Mouse (Mus musculus) small intestine, adult 2 months (tissue): ENCODE data around the gene Fam53b. TPM values are rescaled to one million over a fixed set of nuclear protein-coding genes. Genes with fewer than 3 reads are reported as not detected.

Experiments used
- H3K27ac ChIP-seq: fragments of 200-500 bp; 2 replicates; pipeline ENCODE4 v1.5.1; 2012; ENCODE audit warnings: low read depth, low read length, control low read depth, inconsistent platforms; ENCODE audit not compliant: insufficient read depth
- H3K27me3 ChIP-seq: fragments of 200-500 bp; 2 replicates; pipeline ENCODE4 v1.6.1; 2012; ENCODE audit warnings: mild to moderate bottlenecking, moderate library complexity, low read length, inconsistent platforms; ENCODE audit not compliant: control insufficient read depth, insufficient read depth
- H3K36me3 ChIP-seq: fragments of 200-500 bp; 2 replicates; pipeline ENCODE4 v1.6.1; 2012; ENCODE audit warnings: mild to moderate bottlenecking, low read length, control low read depth, inconsistent platforms; ENCODE audit not compliant: control insufficient read depth, insufficient read depth
- H3K4me1 ChIP-seq: fragments of 200-500 bp; 2 replicates; pipeline ENCODE4 v1.6.1; 2012; ENCODE audit warnings: low read length, inconsistent platforms, mixed read lengths; ENCODE audit not compliant: control insufficient read depth, insufficient read depth, insufficient read length
- H3K4me3 ChIP-seq: fragments of 200-500 bp; 2 replicates; pipeline ENCODE4 v1.5.1; 2012; ENCODE audit warnings: low read depth, mild to moderate bottlenecking, control low read depth, inconsistent platforms, low read length, moderate library complexity
- CTCF ChIP-seq: fragments of 200-500 bp; IDR thresholded peaks from 2 replicates; pipeline ENCODE4 v1.5.1; 2012; ENCODE audit warnings: low read depth, mild to moderate bottlenecking, control low read depth, inconsistent platforms, low read length, moderate library complexity, mixed read lengths; ENCODE audit not compliant: insufficient replicate concordance, insufficient read length; ENCODE audit errors: extremely low read depth
- POLR2A ChIP-seq: fragments of 200-500 bp; IDR thresholded peaks from 2 replicates; pipeline ENCODE4 v1.6.1; 2012; ENCODE audit warnings: low read depth, mild to moderate bottlenecking, control low read depth, inconsistent platforms, low read length, moderate library complexity
- WGBS: fragments of 180-500 bp; shearing (Covaris S2); methylation state at CpG from one replicate; pipeline ENCODE4 v1.1.7; 2018; 5-methylcytosine and 5-hydroxymethylcytosine counted together
- polyA plus RNA-seq: library from polyadenylated mRNA; depleted of rRNA; stranded (reverse); fragments of >200 nt; gene quantifications from 2 replicates; pipeline ENCODE4 v1.2.3, GENCODE M21; 2012

Fam53b gene
- polyA plus RNA-seq, 1 experiment: 55.7 TPM

- TF ChIP-seq POLR2A: no peak
- no peak for TF ChIP-seq CTCF
- Histone ChIP-seq H3K36me3 (no peaks in the 10 kb centered on the region), H3K27ac (no peak overlapping the region), H3K27me3 (no peaks in the 10 kb centered on the region), H3K4me3 (no peak overlapping the region), H3K4me1 (peaks cover 60% of the 10 kb centered on the region)
- WGBS: 92% methylated on average over 13 of the region's 13 CpGs
Observed at GRCm38 (mm10) chr7:132788826-132789225, 24.9 kb downstream of the Fam53b start.

GRCm38 (mm10) chr7:132787496-132788190, 26.0 kb downstream of the Fam53b start:
- Histone ChIP-seq H3K36me3 (no peaks in the 10 kb centered on the region), H3K27ac (peak overlapping the region; percentile 86), H3K27me3 (no peaks in the 10 kb centered on the region), H3K4me1 (peaks cover 53% of the 10 kb centered on the region), H3K4me3 (no peak overlapping the region)
- WGBS: 68% methylated on average over 4 of the region's 4 CpGs
- TF ChIP-seq POLR2A (no peak), CTCF (no peak)

GRCm38 (mm10) chr7:132787022-132787421, 26.7 kb downstream of the Fam53b start:
- TF ChIP-seq POLR2A: no peak
- TF ChIP-seq CTCF: no peak
- whole genome bisulfite sequencing: 45% methylated on average over 4 of the region's 4 CpGs
- Histone ChIP-seq H3K27ac (peak overlapping the region; percentile 86), H3K4me3 (no peak overlapping the region), H3K36me3 (no peaks in the 10 kb centered on the region), H3K27me3 (no peaks in the 10 kb centered on the region), H3K4me1 (peaks cover 54% of the 10 kb centered on the region)

GRCm38 (mm10) chr7:132786522-132786921, 27.2 kb downstream of the Fam53b start:
- WGBS: 21% methylated on average over 4 of the region's 4 CpGs
- H3K27ac ChIP-seq: peak overlapping the region; percentile 86
- no peaks in the 10 kb centered on the region for H3K27me3 ChIP-seq
- H3K4me1 ChIP-seq: peaks cover 59% of the 10 kb centered on the region
- H3K4me3 ChIP-seq: no peak overlapping the region
- no peaks in the 10 kb centered on the region for H3K36me3 ChIP-seq
- no peak for TF ChIP-seq POLR2A
- TF ChIP-seq CTCF: no peak

GRCm38 (mm10) chr7:132786011-132786410, 27.7 kb downstream of the Fam53b start:
- 20% methylated on average over 7 of the region's 7 CpGs for WGBS
- no peaks in the 10 kb centered on the region for H3K36me3 ChIP-seq
- TF ChIP-seq CTCF: no peak
- TF ChIP-seq POLR2A: no peak
- no peaks in the 10 kb centered on the region for H3K27me3 ChIP-seq
- H3K4me1 ChIP-seq: peaks cover 63% of the 10 kb centered on the region
- no peak overlapping the region for H3K4me3 ChIP-seq
- H3K27ac ChIP-seq: peak overlapping the region; percentile 86

- no peak for TF ChIP-seq CTCF
- no peak for TF ChIP-seq POLR2A
- 75% methylated on average over 5 of the region's 5 CpGs for WGBS
- Histone ChIP-seq H3K27me3 (no peaks in the 10 kb centered on the region), H3K4me3 (no peak overlapping the region), H3K4me1 (peaks cover 62% of the 10 kb centered on the region), H3K36me3 (no peaks in the 10 kb centered on the region), H3K27ac (no peak overlapping the region)
Observed at GRCm38 (mm10) chr7:132784101-132784500, 29.6 kb downstream of the Fam53b start.

GRCm38 (mm10) chr7:132781850-132782249, 31.8 kb downstream of the Fam53b start:
- H3K27me3 ChIP-seq: no peaks in the 10 kb centered on the region
- H3K27ac ChIP-seq: peak overlapping the region; percentile 63
- TF ChIP-seq POLR2A (no peak), CTCF (no peak)
- H3K36me3 ChIP-seq: peaks cover 13% of the 10 kb centered on the region
- H3K4me3 ChIP-seq: no peak overlapping the region
- peaks cover 66% of the 10 kb centered on the region for H3K4me1 ChIP-seq
- 42% methylated on average over 6 of the region's 6 CpGs for WGBS
